ENCODE assay signal across 19 mouse cellular contexts in the genomic region with DNA sequence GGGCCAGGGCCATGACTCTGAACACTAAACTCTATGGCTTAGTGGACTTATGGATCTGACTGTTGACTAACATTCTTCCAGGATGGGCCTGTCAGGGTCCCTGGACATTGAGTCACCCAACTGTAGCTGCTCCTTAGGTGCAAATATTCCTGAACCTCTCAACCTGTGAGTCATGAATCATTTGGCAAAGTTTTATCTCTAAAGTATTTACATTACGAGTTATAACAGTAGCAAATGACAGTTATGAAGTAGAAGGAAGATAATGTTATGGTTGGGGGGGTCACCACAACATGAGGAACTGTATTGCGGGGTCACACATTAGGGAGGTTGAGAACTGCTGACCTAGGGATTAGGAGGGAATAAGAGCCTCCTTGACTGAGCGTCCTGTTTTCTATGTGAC. TPM values are rescaled to one million over a fixed set of nuclear protein-coding genes. Genes with fewer than 3 reads are reported as not detected.
"Had no signal": no experiment of that assay in that cellular context is flagged by ENCODE, and none has a peak within 500 bp of the region (broad histone marks: within the 10 kb centered on the region; RNA-seq: fewer than 3 reads in every experiment).

No protein-coding gene starts in this region.

- DNase-seq: lung, adult 18-20 months; lung, embryonic 14.5 days; lung, postnatal 14 days; lung, postnatal 4 days; right cerebral cortex, postnatal 14 days; thymus, adult 2 months; thymus, postnatal 14 days; thymus, postnatal 36 days had no signal

- H3K4me3 ChIP-seq: megakaryocyte, embryonic 14.5 days; midbrain, embryonic 13.5 days; midbrain, embryonic 15.5 days; neural tube, embryonic 12.5 days; stomach, embryonic 15.5 days had no signal

- H3K27ac ChIP-seq: liver, embryonic 14.5 days; midbrain, embryonic 13.5 days; midbrain, embryonic 15.5 days; neural tube, embryonic 12.5 days had no signal

- H3K36me3 ChIP-seq: midbrain, embryonic 13.5 days; midbrain, embryonic 15.5 days; neural tube, embryonic 12.5 days had no signal

RNA-seq across cellular contexts. Expression of gene Sh2d6, which starts 26.4 kb away (rescaled TPM):
- total RNA-seq: megakaryocyte progenitor cell, adult 5-6 weeks; midbrain, postnatal 0 days; monocyte, adult 5-6 weeks had no signal
- polyA plus RNA-seq: liver, embryonic 14.5 days; liver, embryonic 16.5 days; lung, embryonic 14.5 days; lung, embryonic 16.5 days had no signal
